Mouse (Mus musculus) gastrocnemius, adult 2 months (tissue): ENCODE measurements at regions not wholly inside any gene's neighbourhood (a gene's known extent, or its start where the extent isn't known, plus 50 kb on each side); places are given as distances from the start of the nearest gene placed in this dataset.

Experiments
- DNase-seq: peaks from one replicate; pipeline ENCODE4 v3.0.0; 2022
- H3K27ac ChIP-seq: fragments of 200-600 bp; 2 replicates; pipeline ENCODE4 v1.8.1; 2022; ENCODE audit warnings: mild to moderate bottlenecking
- H3K4me3 ChIP-seq: fragments of 200-600 bp; 2 replicates; pipeline ENCODE4 v1.8.1; 2022; ENCODE audit warnings: mild to moderate bottlenecking, moderate library complexity
- CTCF ChIP-seq: fragments of 200-600 bp; IDR thresholded peaks from 2 replicates; pipeline ENCODE4 v1.8.1; 2022; ENCODE audit warnings: antibody characterized with exemption, mild to moderate bottlenecking, moderate library complexity
- intact Hi-C: fragments of 180-260 bp; cut with DNase I; formaldehyde crosslinking; loops from one replicate; pipeline ENCODE4 v1.15.1; 2025

GRCm38 (mm10) chr5:116894575-116894974 lies 221.3 kb downstream of the Suds3 start:
- no peak overlapping the region for H3K4me3 ChIP-seq
- intact Hi-C loops = loop anchor here (2.0 to 5.0 kb wide), 2 partner anchors 123 to 142 kb away; no protein-coding TSS in a partner anchor
- H3K27ac ChIP-seq = no peak overlapping the region
- peak; percentile 18 for DNase-seq
- peak; percentile 63 for TF ChIP-seq CTCF

- no peak for DNase-seq
- intact Hi-C loops = loop anchor here (5.0 kb wide), 1 partner anchor 124 kb away; no protein-coding TSS in a partner anchor
- H3K4me3 ChIP-seq = no peak overlapping the region
- H3K27ac ChIP-seq = no peak overlapping the region
- TF ChIP-seq CTCF = no peak
Observed at GRCm38 (mm10) chr5:116892877-116893276, 223.0 kb downstream of the Suds3 start.

- no peak overlapping the region for H3K4me3 ChIP-seq
- no peak for TF ChIP-seq CTCF
- H3K27ac ChIP-seq = no peak overlapping the region
- DNase-seq = no peak
- intact Hi-C loops = no loop called here
Observed at GRCm38 (mm10) chr5:116889224-116889623, 226.7 kb downstream of the Suds3 start.

- Histone ChIP-seq H3K4me3 (no peak overlapping the region), H3K27ac (no peak overlapping the region)
- no peak for TF ChIP-seq CTCF
- peak; percentile 20 for DNase-seq
- intact Hi-C loops = no loop called here
Observed at GRCm38 (mm10) chr5:116886181-116887136, 229.5 kb downstream of the Suds3 start.

- Histone ChIP-seq H3K27ac (no peak overlapping the region), H3K4me3 (no peak overlapping the region)
- intact Hi-C loops = no loop called here
- no peak for DNase-seq
- TF ChIP-seq CTCF = no peak
Observed at GRCm38 (mm10) chr5:116879761-116880160, 236.2 kb downstream of the Suds3 start.

- Histone ChIP-seq H3K27ac (no peak overlapping the region), H3K4me3 (no peak overlapping the region)
- DNase-seq = no peak
- intact Hi-C loops = no loop called here
- TF ChIP-seq CTCF = no peak
Observed at GRCm38 (mm10) chr5:116874941-116875340, 241.0 kb downstream of the Suds3 start.

- TF ChIP-seq CTCF = no peak
- DNase-seq = no peak
- H3K4me3 ChIP-seq = no peak overlapping the region
- intact Hi-C loops = no loop called here
- no peak overlapping the region for H3K27ac ChIP-seq
Observed at GRCm38 (mm10) chr5:116868115-116868514, 247.8 kb downstream of the Suds3 start.

- intact Hi-C loops = no loop called here
- no peak overlapping the region for H3K4me3 ChIP-seq
- no peak overlapping the region for H3K27ac ChIP-seq
- no peak for TF ChIP-seq CTCF
- DNase-seq = no peak
Observed at GRCm38 (mm10) chr5:116864275-116864674, 251.6 kb downstream of the Suds3 start.

GRCm38 (mm10) chr5:116852691-116853090 lies 261.1 kb upstream of the Srrm4 start:
- TF ChIP-seq CTCF = no peak
- DNase-seq = no peak
- no peak overlapping the region for H3K4me3 ChIP-seq
- intact Hi-C loops = no loop called here
- H3K27ac ChIP-seq = no peak overlapping the region

GRCm38 (mm10) chr5:116831874-116832273 lies 240.3 kb upstream of the Srrm4 start:
- H3K27ac ChIP-seq = no peak overlapping the region
- TF ChIP-seq CTCF = no peak
- no peak overlapping the region for H3K4me3 ChIP-seq
- DNase-seq = no peak
- intact Hi-C loops = no loop called here

GRCm38 (mm10) chr5:116829771-116830170 lies 238.2 kb upstream of the Srrm4 start:
- Histone ChIP-seq H3K27ac (no peak overlapping the region), H3K4me3 (no peak overlapping the region)

GRCm38 (mm10) chr5:116823260-116823659 lies 231.6 kb upstream of the Srrm4 start:
- TF ChIP-seq CTCF = no peak
- intact Hi-C loops = no loop called here

More at GRCm38 (mm10) chr5:116829771-116830170, 238.2 kb upstream of the Srrm4 start:
- DNase-seq = no peak
- no peak for TF ChIP-seq CTCF
- intact Hi-C loops = no loop called here

GRCm38 (mm10) chr5:116822141-116822540 lies 230.5 kb upstream of the Srrm4 start:
- DNase-seq = no peak
- no peak for TF ChIP-seq CTCF
- Histone ChIP-seq H3K27ac (no peak overlapping the region), H3K4me3 (no peak overlapping the region)
- intact Hi-C loops = no loop called here

More at GRCm38 (mm10) chr5:116823260-116823659, 231.6 kb upstream of the Srrm4 start:
- no peak overlapping the region for H3K27ac ChIP-seq
- no peak for DNase-seq
- H3K4me3 ChIP-seq = no peak overlapping the region
